Mouse (Mus musculus) hindbrain, postnatal 0 days (tissue): ENCODE measurements around the gene Fam184a. TPM values are rescaled to one million over a fixed set of nuclear protein-coding genes. Genes with fewer than 3 reads are reported as not detected.

Source experiments
- ATAC-seq: fragments of 200-750 bp; cut with Nextera tagmentation; 2 replicates; pipeline ENCODE4 v1.8.0; 2017; ENCODE audit warnings: mild to moderate bottlenecking, moderate TSS enrichment, moderate library complexity
- DNase-seq: peaks from one replicate; pipeline ENCODE4 v3.0.0-alpha.2; 2015; ENCODE audit warnings: low spot score
- H3K27ac ChIP-seq: fragments of 300-500 bp; sonication (generic); 2 replicates; pipeline ENCODE4 v1.5.1; 2014; ENCODE audit warnings: mild to moderate bottlenecking
- H3K27me3 ChIP-seq: fragments of 300-500 bp; sonication (generic); 2 replicates; pipeline ENCODE4 v1.6.1; 2014; ENCODE audit warnings: low read length, mixed read lengths; ENCODE audit not compliant: insufficient read depth
- H3K36me3 ChIP-seq: fragments of 300-500 bp; sonication (generic); 2 replicates; pipeline ENCODE4 v1.6.1; 2014; ENCODE audit warnings: low read length, mixed read lengths; ENCODE audit not compliant: insufficient read depth
- H3K4me1 ChIP-seq: fragments of 300-500 bp; sonication (generic); 2 replicates; pipeline ENCODE4 v1.6.1; 2014; ENCODE audit warnings: antibody characterized with exemption, low read length, mixed read lengths; ENCODE audit not compliant: insufficient read depth
- H3K4me2 ChIP-seq: fragments of 300-500 bp; sonication (generic); 2 replicates; pipeline ENCODE4 v1.6.1; 2014; ENCODE audit warnings: low read depth, mild to moderate bottlenecking, low read length, moderate library complexity, mixed read lengths
- H3K4me3 ChIP-seq: fragments of 300-500 bp; sonication (generic); 2 replicates; pipeline ENCODE4 v1.5.1; 2014; ENCODE audit warnings: low read length
- H3K9ac ChIP-seq: fragments of 300-500 bp; sonication (generic); replicated peaks from 2 replicates; pipeline ENCODE4 v1.6.1; 2014; ENCODE audit warnings: mild to moderate bottlenecking, low read length, moderate library complexity, mixed read lengths
- H3K9me3 ChIP-seq: fragments of 300-500 bp; sonication (generic); 2 replicates; pipeline ENCODE4 v1.6.1; 2016; ENCODE audit warnings: low read length, mixed read lengths
- CTCF ChIP-seq: IDR thresholded peaks from 2 replicates; pipeline ENCODE4 v1.5.1; 2016; ENCODE audit warnings: antibody characterized with exemption, control low read depth, low read depth
- WGBS: fragments of 180-500 bp; shearing (Covaris S2); extraction: QIAGEN DNeasy Blood & Tissue Kit; methylation state at CpG from one replicate; pipeline ENCODE4 v1.1.7; 2014; 5-methylcytosine and 5-hydroxymethylcytosine counted together
- polyA plus RNA-seq: library from polyadenylated mRNA; unstranded; fragments of >200 nt; fragmentation: Nextera tagmentation; extraction: Ambion mirVana; gene quantifications from 2 replicates; pipeline ENCODE4 v1.2.1, GENCODE M21; 2015
- total RNA-seq: library from RNA; depleted of rRNA; stranded (reverse); fragments of >200 nt; gene quantifications from 2 replicates; pipeline ENCODE4 v1.2.3, GENCODE M21; 2014

The Fam184a gene
- total and polyA plus RNA-seq, 2 experiments from 2014 or later, result 15.2 to 23.4 TPM

DNA sequence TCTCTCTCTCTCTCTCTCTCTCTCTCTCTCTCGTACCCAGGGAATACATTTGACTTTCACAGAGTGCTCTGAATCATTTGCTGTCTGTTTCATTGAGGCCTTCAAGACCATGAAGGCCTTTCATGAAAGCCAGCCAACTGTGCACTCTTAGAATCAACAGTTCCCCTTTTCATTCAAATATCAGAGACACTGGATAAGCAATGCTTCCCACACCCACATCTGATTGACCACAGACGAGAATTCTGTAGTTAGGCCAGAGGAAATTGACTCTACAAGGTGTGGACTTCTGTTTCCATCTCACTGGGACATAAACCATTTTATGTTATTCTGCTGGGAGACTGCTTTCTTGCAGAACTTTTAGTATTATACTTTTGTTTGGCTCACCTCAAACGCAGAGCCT is 17.8 kb upstream of the Fam184a start:
- ATAC-seq, result no peak
- Histone ChIP-seq H3K4me3 (no peak overlapping the region), H3K4me1 (no peaks in the 10 kb centered on the region), H3K9me3 (no peaks in the 10 kb centered on the region), H3K9ac (no peak overlapping the region), H3K36me3 (no peaks in the 10 kb centered on the region), H3K27ac (no peak overlapping the region), H3K27me3 (no peaks in the 10 kb centered on the region), H3K4me2 (no peak overlapping the region)
- DNase-seq, result no peak
- WGBS, result 65% methylated on average over 3 of the region's 3 CpGs
- TF ChIP-seq CTCF, result no peak

DNA sequence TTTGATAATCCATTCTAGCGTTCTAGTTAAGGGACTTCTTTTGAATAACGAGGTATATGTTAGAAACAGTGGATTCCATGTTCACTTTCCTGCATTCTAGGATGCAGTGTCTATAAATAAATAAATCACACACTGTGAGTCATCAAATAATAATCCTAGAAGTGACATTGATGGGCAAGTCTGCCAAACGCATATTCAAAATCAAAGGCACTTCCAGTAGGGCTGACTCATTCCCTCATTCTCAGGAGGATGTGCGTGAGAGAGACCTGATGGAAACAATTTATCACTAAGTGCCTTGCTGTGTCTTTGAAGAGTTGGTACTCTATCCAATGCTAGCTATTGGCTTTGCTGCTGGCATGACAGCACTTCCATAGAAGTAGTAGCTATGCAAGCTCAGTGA is 14.5 kb upstream of the Fam184a start:
- Histone ChIP-seq H3K4me3 (no peak overlapping the region), H3K27me3 (no peaks in the 10 kb centered on the region), H3K9me3 (no peaks in the 10 kb centered on the region), H3K9ac (no peak overlapping the region), H3K4me1 (no peaks in the 10 kb centered on the region), H3K4me2 (no peak overlapping the region), H3K27ac (no peak overlapping the region), H3K36me3 (no peaks in the 10 kb centered on the region)
- WGBS, result 83% methylated on average over 4 of the region's 4 CpGs
- no peak for DNase-seq
- ATAC-seq, result no peak
- TF ChIP-seq CTCF, result no peak

DNA sequence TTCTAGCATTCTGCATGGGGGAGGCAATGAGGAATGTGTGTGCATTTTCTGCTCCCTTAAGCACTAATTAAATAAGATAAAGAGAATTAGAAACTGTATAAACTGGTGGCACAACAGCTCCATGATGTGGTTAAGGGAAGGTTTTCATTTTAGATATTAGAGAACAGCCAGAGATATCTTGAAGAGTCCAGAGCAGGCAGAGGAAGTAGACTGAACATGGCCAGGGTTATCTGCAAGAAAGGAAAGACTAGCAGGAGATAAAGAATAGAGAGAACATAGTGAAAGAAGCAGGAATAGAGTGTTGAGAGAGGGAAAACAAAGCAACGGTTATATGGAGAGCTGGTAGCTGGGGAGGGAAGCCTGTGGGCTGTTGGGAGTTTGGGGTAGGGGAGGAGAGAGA is 1.8 kb upstream of the Fam184a start:
- Histone ChIP-seq H3K27me3 (no peaks in the 10 kb centered on the region), H3K9me3 (no peaks in the 10 kb centered on the region), H3K36me3 (no peaks in the 10 kb centered on the region), H3K4me2 (no peak overlapping the region), H3K27ac (no peak overlapping the region), H3K4me1 (peaks cover 11% of the 10 kb centered on the region; the same call in 1 of the 2 replicates), H3K9ac (no peak overlapping the region), H3K4me3 (no peak overlapping the region)
- DNase-seq (no peak), ATAC-seq (no peak)
- TF ChIP-seq CTCF, result no peak
- 77% methylated on average over 1 of the region's 1 CpGs for WGBS

- Histone ChIP-seq H3K36me3 (no peaks in the 10 kb centered on the region), H3K27me3 (no peaks in the 10 kb centered on the region), H3K9ac (peak overlapping the region; percentile 84), H3K27ac (peak overlapping the region; percentile 79), H3K9me3 (no peaks in the 10 kb centered on the region), H3K4me1 (peaks cover 11% of the 10 kb centered on the region; the same call in 1 of the 2 replicates), H3K4me3 (peak overlapping the region; percentile 87), H3K4me2 (peak overlapping the region; percentile 90)
- DNase-seq (peak; percentile 43), ATAC-seq (peak; percentile 41)
- WGBS, result 8% methylated on average over 39 of the region's 39 CpGs
- TF ChIP-seq CTCF, result no peak
These were observed 508 bp downstream of the Fam184a start for GRCm38 (mm10) chr10:53750275-53750954.

DNA sequence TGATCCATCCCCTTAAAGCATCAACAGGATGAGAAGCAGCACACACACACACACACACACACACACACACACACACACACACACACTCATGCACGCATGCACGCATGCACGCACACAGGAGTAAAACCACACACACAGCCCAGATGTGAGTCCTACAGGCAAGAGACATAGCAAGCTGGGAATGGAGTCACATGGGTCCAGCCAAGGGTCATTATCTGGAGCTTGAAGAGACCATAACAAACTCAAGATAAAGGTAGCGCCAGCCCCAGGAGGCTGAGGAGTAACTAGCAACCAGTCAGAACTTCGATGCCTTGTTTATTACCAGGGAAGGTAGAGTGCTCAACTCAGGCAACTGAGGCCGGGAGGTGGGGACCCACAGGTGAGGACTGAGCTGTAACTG is 4.9 kb downstream of the Fam184a start:
- DNase-seq (no peak), ATAC-seq (no peak)
- Histone ChIP-seq H3K4me2 (no peak overlapping the region), H3K27ac (no peak overlapping the region), H3K36me3 (no peaks in the 10 kb centered on the region), H3K9me3 (no peaks in the 10 kb centered on the region), H3K4me1 (peaks cover 6% of the 10 kb centered on the region; the same call in 1 of the 2 replicates), H3K4me3 (no peak overlapping the region), H3K27me3 (no peaks in the 10 kb centered on the region), H3K9ac (no peak overlapping the region)
- no peak for TF ChIP-seq CTCF
- 92% methylated on average over 6 of the region's 6 CpGs for WGBS

DNA sequence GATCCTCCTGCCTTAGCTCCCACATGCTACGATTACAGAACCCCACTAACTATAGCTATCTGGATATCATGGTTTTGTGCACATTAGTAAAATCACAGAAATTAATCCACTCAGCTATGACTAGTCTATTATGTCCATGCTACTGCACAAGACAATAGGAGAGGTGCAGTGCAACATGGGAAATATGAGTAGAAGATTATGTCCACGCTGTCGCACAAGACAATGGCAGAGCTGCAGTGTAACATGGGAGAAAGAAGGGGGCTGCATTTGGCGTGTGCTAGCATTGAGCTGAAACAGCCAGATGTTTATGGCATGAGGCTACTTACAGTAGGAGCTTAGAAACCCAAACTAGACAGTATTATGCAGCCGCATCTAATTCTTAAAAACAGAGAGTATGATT is 8.0 kb downstream of the Fam184a start:
- H3K4me3 ChIP-seq, result no peak overlapping the region
- TF ChIP-seq CTCF, result no peak
- no peak overlapping the region for H3K9ac ChIP-seq
- no peak overlapping the region for H3K27ac ChIP-seq
- no peaks in the 10 kb centered on the region for H3K4me1 ChIP-seq
- DNase-seq (no peak), ATAC-seq (peak; percentile 30; the same call in 1 of the 2 replicates)
- H3K27me3 ChIP-seq, result no peaks in the 10 kb centered on the region
- no peaks in the 10 kb centered on the region for H3K9me3 ChIP-seq
- H3K4me2 ChIP-seq, result no peak overlapping the region
- 65% methylated on average over 5 of the region's 5 CpGs for WGBS
- no peaks in the 10 kb centered on the region for H3K36me3 ChIP-seq

- Histone ChIP-seq H3K36me3 (no peaks in the 10 kb centered on the region), H3K27me3 (no peaks in the 10 kb centered on the region)
These were observed 10.9 kb downstream of the Fam184a start for GRCm38 (mm10) chr10:53740014-53740413.

More at GRCm38 (mm10) chr10:53740014-53740413, 10.9 kb downstream of the Fam184a start:
- no peak for TF ChIP-seq CTCF
- ATAC-seq (no peak), DNase-seq (no peak)
- no peaks in the 10 kb centered on the region for H3K9me3 ChIP-seq
- H3K4me1 ChIP-seq, result no peaks in the 10 kb centered on the region
- H3K9ac ChIP-seq, result no peak overlapping the region
- H3K4me3 ChIP-seq, result no peak overlapping the region
- H3K4me2 ChIP-seq, result no peak overlapping the region
- H3K27ac ChIP-seq, result no peak overlapping the region
